16 mouse cellular contexts compared by ENCODE assay signal in genomic region chr19:14620534-14620933, GRCm38 (mm10). TPM values are rescaled to one million over a fixed set of nuclear protein-coding genes. Genes with fewer than 3 reads are reported as not detected.
DNase-seq lines count a peak whose midpoint lies in the region; TF ChIP-seq lines count a peak whose summit lies in the region.
"Had no signal": no experiment of that assay in that cellular context is flagged by ENCODE, and none has a peak within 500 bp of the region (broad histone marks: within the 10 kb centered on the region; RNA-seq: fewer than 3 reads in every experiment).

No protein-coding gene starts in this region.

- no peak; the same call in none of the 2 replicates for TF ChIP-seq RAD21 in CH12.LX (IDR thresholded peaks at IDR 0.05; ENCODE audit: low read depth, low read length)

- H3K4me3 ChIP-seq in CH12.LX (replicated peaks in 1 of 3; ENCODE audit: low read depth in 2 of 3, low read length in 2 of 3, poor library complexity in 1 of 3): no peak overlapping the region
- H3K4me3 ChIP-seq: erythroblast, embryonic 14.5 days; heart, embryonic 15.5 days; hindbrain, embryonic 15.5 days; limb, embryonic 10.5 days; neural tube, embryonic 12.5 days had no signal

- peak; percentile 18 for DNase-seq in left cerebral cortex, adult 11 months (ENCODE audit: low spot score)
- no peak for DNase-seq in left cerebral cortex, postnatal 4 days
- DNase-seq in CH12.LX (ENCODE audit: extremely low read depth): peak; percentile 95
- peak; percentile 81 for DNase-seq in gonadal fat pad, adult 2 months (ENCODE audit: low read depth)
- DNase-seq in right cerebral cortex, postnatal 36 days (ENCODE audit: low spot score in 2 of 2): peak; percentile 20 to 66
- no peak for DNase-seq in c-Kit-positive CD71-positive TER-119-positive erythroid progenitor cells, embryonic 14.5 days (ENCODE audit: low spot score)
- no peak for DNase-seq in cerebellum, postnatal 25 days
- DNase-seq: kidney, postnatal 14 days had no signal

- no peaks in the 10 kb centered on the region for H3K9me3 ChIP-seq in CH12.LX (replicated peaks; ENCODE audit: low read length)
- H3K9me3 ChIP-seq: G1E; heart, embryonic 15.5 days; hindbrain, embryonic 15.5 days; limb, embryonic 10.5 days; neural tube, embryonic 12.5 days had no signal

- no peaks in the 10 kb centered on the region for H3K79me2 ChIP-seq in CH12.LX (replicated peaks; ENCODE audit: control insufficient read depth, extremely low read depth, insufficient read depth, poor library complexity, severe bottlenecking)

- no peak for TF ChIP-seq POLR2A in CH12.LX (IDR thresholded peaks at IDR 0.05; ENCODE audit: low read depth, low read length)

- in situ Hi-C loops in CH12.LX (cut with MboI; ENCODE audit: low pct_ligation_motif_present, low pct_unique_long_range_greater_than_20kb, low sequenced_read_pairs): no loop called here

- H3K9ac ChIP-seq in CH12.LX (ENCODE audit: insufficient read depth, low read depth): no peak overlapping the region
- H3K9ac ChIP-seq: heart, embryonic 15.5 days; hindbrain, embryonic 15.5 days; neural tube, embryonic 12.5 days had no signal

- TF ChIP-seq EP300 in CH12.LX (IDR thresholded peaks at IDR 0.05; ENCODE audit: low read length): peak; percentile 94

- intact Hi-C loops in left cerebral cortex, postnatal 4 days (cut with DNase I): no loop called here

- dilution Hi-C loops in CH12.LX (cut with MboI; ENCODE audit: extremely low pct_ligation_motif_present, extremely low pct_unique_long_range_greater_than_20kb, low sequenced_read_pairs): no loop called here

- H3K36me3 ChIP-seq in CH12.LX (replicated peaks in 1 of 2; ENCODE audit: control insufficient read depth in 1 of 2, insufficient read depth in 1 of 2, low read length in 1 of 2): no peaks in the 10 kb centered on the region
- H3K36me3 ChIP-seq: G1E; heart, embryonic 15.5 days; hindbrain, embryonic 15.5 days; limb, embryonic 10.5 days; neural tube, embryonic 12.5 days had no signal

- peak overlapping the region; percentile 44 for H3K4me2 ChIP-seq in CH12.LX (ENCODE audit: insufficient read depth, low read depth, poor library complexity, severe bottlenecking)
- H3K4me2 ChIP-seq: heart, embryonic 15.5 days; hindbrain, embryonic 15.5 days; midbrain, embryonic 11.5 days; neural tube, embryonic 12.5 days had no signal

- TF ChIP-seq CTCF in CH12.LX (conservative IDR thresholded peaks at IDR 0.05 in 1 of 2, IDR thresholded peaks at IDR 0.05 in 1 of 2; ENCODE audit: low read depth in 2 of 2, low read length in 2 of 2): no peak

- H3K4me1 ChIP-seq in CH12.LX (ENCODE audit: control insufficient read depth in 1 of 2, insufficient read depth in 2 of 2): peaks cover 7 to 44% of the 10 kb centered on the region in 2 experiments; a peak in 3 of 4 replicates
- H3K4me1 ChIP-seq: heart, embryonic 15.5 days; hindbrain, embryonic 15.5 days; limb, embryonic 10.5 days; neural tube, embryonic 12.5 days had no signal

- H3K27ac ChIP-seq in CH12.LX (ENCODE audit: insufficient read depth, low read depth): peak overlapping the region; percentile 64
- H3K27ac ChIP-seq: heart, embryonic 15.5 days; hindbrain, embryonic 15.5 days; limb, embryonic 10.5 days; neural tube, embryonic 12.5 days; stomach, postnatal 0 days had no signal

- H3K27me3 ChIP-seq in CH12.LX (replicated peaks): no peaks in the 10 kb centered on the region
- H3K27me3 ChIP-seq: heart, embryonic 15.5 days; hindbrain, embryonic 15.5 days; neural tube, embryonic 12.5 days had no signal

TF ChIP-seq in CH12.LX, 34 proteins besides CTCF, POLR2A, EP300 and RAD21:
- TF ChIP-seq ZMIZ1 (IDR thresholded peaks at IDR 0.05; ENCODE audit: low read depth, low read length) (no peak), UBTF (IDR thresholded peaks at IDR 0.05; ENCODE audit: low read depth, low read length) (no peak), NRF1 (IDR thresholded peaks at IDR 0.05; ENCODE audit: low read depth, low read length) (no peak), ELF1 (IDR thresholded peaks at IDR 0.05; ENCODE audit: low read depth, low read length) (no peak), TBP (conservative IDR thresholded peaks at IDR 0.05; ENCODE audit: low read depth, low read length) (no peak), MAX (IDR thresholded peaks at IDR 0.05; ENCODE audit: low read length) (no peak), MAFK (IDR thresholded peaks at IDR 0.05; ENCODE audit: insufficient replicate concordance, low read length) (peak; percentile 94), ETS1 (conservative IDR thresholded peaks at IDR 0.05; ENCODE audit: low read depth, low read length) (peak; percentile 89), POLR2AphosphoS2 (IDR thresholded peaks at IDR 0.05; ENCODE audit: low read depth, low read length) (no peak), MYC (IDR thresholded peaks at IDR 0.05; ENCODE audit: low read depth, low read length) (0 out of 2 replicates have a peak, but pooled peaks have one; percentile 26), SMC3 (IDR thresholded peaks at IDR 0.05; ENCODE audit: low read depth, low read length) (no peak), ZNF384 (IDR thresholded peaks at IDR 0.05; ENCODE audit: low read depth, low read length) (no peak), JUN (IDR thresholded peaks at IDR 0.05; ENCODE audit: insufficient read depth, low read depth, low read length) (peak; percentile 87), ZC3H11A (IDR thresholded peaks at IDR 0.05; ENCODE audit: low read depth, low read length) (no peak), BHLHE40 (IDR thresholded peaks at IDR 0.05; ENCODE audit: low read depth, low read length) (peak; percentile 82), JUND (conservative IDR thresholded peaks at IDR 0.05; ENCODE audit: low read depth, low read length) (peak; percentile 81), RCOR1 (conservative IDR thresholded peaks at IDR 0.05; ENCODE audit: low read depth, low read length) (peak; percentile 95), IRF4 (IDR thresholded peaks at IDR 0.05; ENCODE audit: low read depth, low read length) (peak; percentile 95), NELFE (IDR thresholded peaks at IDR 0.05; ENCODE audit: low read depth, low read length) (no peak), HCFC1 (IDR thresholded peaks at IDR 0.05; ENCODE audit: low read depth, low read length) (no peak), GABPA (IDR thresholded peaks at IDR 0.05; ENCODE audit: insufficient replicate concordance, low read depth, low read length) (no peak), PAX5 (IDR thresholded peaks at IDR 0.05; ENCODE audit: low read length) (no peak), MXI1 (IDR thresholded peaks at IDR 0.05; ENCODE audit: low read depth, low read length) (no peak), MEF2A (IDR thresholded peaks at IDR 0.05; ENCODE audit: borderline replicate concordance, low read depth, low read length) (peak; percentile 93), TCF12 (IDR thresholded peaks at IDR 0.05; ENCODE audit: low read depth, low read length) (peak; percentile 94), KAT2A (IDR thresholded peaks at IDR 0.05; ENCODE audit: insufficient replicate concordance, low read length) (no peak), USF1 (IDR thresholded peaks at IDR 0.05; ENCODE audit: low read depth, low read length) (no peak), MAZ (IDR thresholded peaks at IDR 0.05; ENCODE audit: low read depth, low read length) (0 out of 2 replicates have a peak, but pooled peaks have one; percentile 78), CHD2 (IDR thresholded peaks at IDR 0.05; ENCODE audit: low read length) (peak; percentile 69), CHD1 (IDR thresholded peaks at IDR 0.05; ENCODE audit: low read depth, low read length) (peak; percentile 98), USF2 (conservative IDR thresholded peaks at IDR 0.05; ENCODE audit: low read depth, low read length) (no peak), ZKSCAN1 (IDR thresholded peaks at IDR 0.05; ENCODE audit: borderline replicate concordance, low read depth, low read length) (no peak), SIN3A (IDR thresholded peaks at IDR 0.05; ENCODE audit: low read length) (0 out of 2 replicates have a peak, but pooled peaks have one; percentile 65), E2F4 (IDR thresholded peaks at IDR 0.05; ENCODE audit: insufficient replicate concordance, low read depth, low read length) (no peak)

RNA-seq across cellular contexts. Expression of gene Tle4, which starts 22.7 kb away (rescaled TPM):
- 10 to 100 TPM; 61.1 to 63.0 TPM for total RNA-seq in left cerebral cortex, postnatal 4 days (2021)
- 18.9 and 19.8 TPM in 2 replicates for total RNA-seq in CH12.LX (2012; rRNA removed)
- total RNA-seq in CH12.LX (2014; rRNA removed): 23.4 and 23.9 TPM in 2 replicates
- polyA plus RNA-seq in CH12.LX (2012; ENCODE audit: insufficient read length, low read depth): 23.8 and 27.7 TPM in 2 replicates
- polyA plus RNA-seq in gonadal fat pad, adult 2 months (2012; rRNA removed): 7.1 and 7.5 TPM in 2 replicates

Comparison
In these comparisons a context has a peak if more than half of its experiments do, and no peak if none do; other contexts are left out.
1. DNase-seq: peak in left cerebral cortex, adult 11 months (single experiment), CH12.LX (single experiment), gonadal fat pad, adult 2 months (single experiment) and right cerebral cortex, postnatal 36 days (2 of 2); none in left cerebral cortex, postnatal 4 days (single experiment), c-Kit-positive CD71-positive TER-119-positive erythroid progenitor cells, embryonic 14.5 days (single experiment) and cerebellum, postnatal 25 days (0 of 2).